Mouse (Mus musculus) liver, embryonic 12.5 days (tissue): ENCODE measurements around the gene Tdo2. TPM values are rescaled to one million over a fixed set of nuclear protein-coding genes. Genes with fewer than 3 reads are reported as not detected.
A peak's percentile ranks its signal among the peaks of the same experiment; 100 is the strongest.

ENCODE experiments used
- ATAC-seq: fragments of 200-750 bp; cut with Nextera tagmentation; 2 replicates; pipeline ENCODE4 v1.8.0; 2017; ENCODE audit warnings: moderate number of reproducible peaks, mild to moderate bottlenecking, moderate library complexity
- H3K27ac ChIP-seq: fragments of 300-500 bp; sonication (generic); 2 replicates; pipeline ENCODE4 v1.5.1; 2016; ENCODE audit warnings: mild to moderate bottlenecking
- H3K27me3 ChIP-seq: fragments of 300-500 bp; sonication (generic); replicated peaks from 2 replicates; pipeline ENCODE4 v1.6.1; 2016; ENCODE audit warnings: mild to moderate bottlenecking, moderate library complexity
- H3K36me3 ChIP-seq: fragments of 300-500 bp; sonication (generic); 2 replicates; pipeline ENCODE4 v1.6.1; 2016; ENCODE audit warnings: mild to moderate bottlenecking, moderate library complexity
- H3K4me1 ChIP-seq: fragments of 300-500 bp; sonication (generic); 2 replicates; pipeline ENCODE4 v1.6.1; 2016
- H3K4me2 ChIP-seq: fragments of 300-500 bp; sonication (generic); 2 replicates; pipeline ENCODE4 v1.6.1; 2016; ENCODE audit warnings: mild to moderate bottlenecking, moderate library complexity
- H3K4me3 ChIP-seq: fragments of 300-500 bp; sonication (generic); 2 replicates; pipeline ENCODE4 v1.5.1; 2016; ENCODE audit warnings: mild to moderate bottlenecking, moderate library complexity
- H3K9ac ChIP-seq: fragments of 300-500 bp; sonication (generic); 2 replicates; pipeline ENCODE4 v1.6.1; 2016; ENCODE audit warnings: mild to moderate bottlenecking, moderate library complexity
- H3K9me3 ChIP-seq: fragments of 300-500 bp; sonication (generic); replicated peaks from 2 replicates; pipeline ENCODE4 v1.6.1; 2016; ENCODE audit warnings: mild to moderate bottlenecking, moderate library complexity
- WGBS: fragments of 180-500 bp; shearing (Covaris S2); methylation state at CpG from one replicate; pipeline ENCODE4 v1.1.7; 2016; ENCODE audit not compliant: insufficient replicate concordance; 5-methylcytosine and 5-hydroxymethylcytosine counted together
- polyA plus RNA-seq: library from polyadenylated mRNA; unstranded; fragments of >200 nt; fragmentation: Nextera tagmentation; extraction: Ambion mirVana; gene quantifications from 2 replicates; pipeline ENCODE4 v1.2.1, GENCODE M21; 2016

Gene Tdo2
- polyA plus RNA-seq, 1 experiment from 2014 or later = 0.17 TPM

GRCm38 (mm10) chr3:81942341-81942740, 33.7 kb downstream of the Tdo2 start:
- Histone ChIP-seq H3K36me3 (no peaks in the 10 kb centered on the region), H3K4me2 (no peak overlapping the region), H3K9me3 (no peaks in the 10 kb centered on the region), H3K9ac (no peak overlapping the region), H3K27me3 (no peaks in the 10 kb centered on the region), H3K27ac (no peak overlapping the region), H3K4me1 (no peaks in the 10 kb centered on the region), H3K4me3 (no peak overlapping the region)
- WGBS = 68% methylated on average over 3 of the region's 3 CpGs
- ATAC-seq = no peak

- Histone ChIP-seq H3K4me2 (no peak overlapping the region), H3K9me3 (no peaks in the 10 kb centered on the region), H3K27ac (no peak overlapping the region), H3K36me3 (no peaks in the 10 kb centered on the region), H3K9ac (no peak overlapping the region), H3K4me1 (no peaks in the 10 kb centered on the region), H3K4me3 (no peak overlapping the region), H3K27me3 (no peaks in the 10 kb centered on the region)
- WGBS = 41% methylated on average over 3 of the region's 3 CpGs
- ATAC-seq = no peak
Measured at GRCm38 (mm10) chr3:81938924-81939323, 37.1 kb downstream of the Tdo2 start.

- Histone ChIP-seq H3K9ac (no peak overlapping the region), H3K36me3 (no peaks in the 10 kb centered on the region), H3K4me1 (0 out of 2 replicates have a peak, but pooled peaks cover 7% of the 10 kb centered on the region), H3K4me2 (no peak overlapping the region; the same call in 1 of the 2 replicates), H3K9me3 (no peaks in the 10 kb centered on the region), H3K27me3 (no peaks in the 10 kb centered on the region), H3K27ac (no peak overlapping the region), H3K4me3 (no peak overlapping the region; the same call in 1 of the 2 replicates)
- 65% methylated on average over 4 of the region's 4 CpGs for WGBS
- ATAC-seq = no peak
Measured at GRCm38 (mm10) chr3:81933348-81933747, 42.7 kb downstream of the Tdo2 start.

- Histone ChIP-seq H3K27ac (peak within 1 kb of the TSS; percentile 75), H3K27me3 (no peaks in the 10 kb centered on the region), H3K4me3 (peak within 1 kb of the TSS; percentile 87), H3K9ac (peak within 1 kb of the TSS; percentile 81), H3K36me3 (no peaks in the 10 kb centered on the region), H3K4me2 (peak within 1 kb of the TSS; percentile 56), H3K4me1 (0 out of 2 replicates have a peak, but pooled peaks cover 7% of the 10 kb centered on the region), H3K9me3 (no peaks in the 10 kb centered on the region)
- peak; percentile 94 for ATAC-seq
- WGBS = 11% methylated on average over 27 of the region's 27 CpGs
Measured at GRCm38 (mm10) chr3:81932141-81933101, 43.6 kb downstream of the Tdo2 start, which contains the start of gene Ctso. Ctso (plus strand) TSS chr3:81932601.

GRCm38 (mm10) chr3:81931695-81932094, 44.3 kb downstream of the Tdo2 start:
- Histone ChIP-seq H3K36me3 (no peaks in the 10 kb centered on the region), H3K27ac (no peak overlapping the region), H3K27me3 (no peaks in the 10 kb centered on the region), H3K4me2 (no peak overlapping the region), H3K4me1 (0 out of 2 replicates have a peak, but pooled peaks cover 7% of the 10 kb centered on the region), H3K9ac (no peak overlapping the region), H3K9me3 (no peaks in the 10 kb centered on the region), H3K4me3 (no peak overlapping the region)
- ATAC-seq = no peak
- 65% methylated on average over 3 of the region's 3 CpGs for WGBS

- H3K27ac ChIP-seq = no peak overlapping the region
- H3K36me3 ChIP-seq = no peaks in the 10 kb centered on the region
- H3K4me1 ChIP-seq = 0 out of 2 replicates have a peak, but pooled peaks cover 7% of the 10 kb centered on the region
- H3K9ac ChIP-seq = no peak overlapping the region
- ATAC-seq = no peak
- WGBS = 25% methylated on average over 1 of the region's 1 CpGs
- no peak overlapping the region for H3K4me2 ChIP-seq
- H3K4me3 ChIP-seq = no peak overlapping the region
- no peaks in the 10 kb centered on the region for H3K9me3 ChIP-seq
- H3K27me3 ChIP-seq = no peaks in the 10 kb centered on the region
Measured at GRCm38 (mm10) chr3:81929073-81929472, 46.9 kb downstream of the Tdo2 start.

- no peaks in the 10 kb centered on the region for H3K9me3 ChIP-seq
- no peak overlapping the region for H3K4me2 ChIP-seq
- 55% methylated on average over 9 of the region's 9 CpGs for WGBS
- no peak overlapping the region for H3K27ac ChIP-seq
- H3K4me1 ChIP-seq = no peaks in the 10 kb centered on the region
- H3K27me3 ChIP-seq = no peaks in the 10 kb centered on the region
- H3K36me3 ChIP-seq = no peaks in the 10 kb centered on the region
- no peak overlapping the region for H3K4me3 ChIP-seq
- no peak for ATAC-seq
- no peak overlapping the region for H3K9ac ChIP-seq
Measured at GRCm38 (mm10) chr3:81926764-81927325, 49.2 kb downstream of the Tdo2 start.

GRCm38 (mm10) chr3:81925856-81926255, 50.1 kb downstream of the Tdo2 start:
- whole genome bisulfite sequencing = 12% methylated on average over 5 of the region's 5 CpGs
- Histone ChIP-seq H3K9me3 (no peaks in the 10 kb centered on the region), H3K4me3 (no peak overlapping the region), H3K9ac (no peak overlapping the region), H3K36me3 (no peaks in the 10 kb centered on the region), H3K27ac (no peak overlapping the region), H3K27me3 (no peaks in the 10 kb centered on the region), H3K4me1 (no peaks in the 10 kb centered on the region), H3K4me2 (no peak overlapping the region)
- no peak for ATAC-seq

GRCm38 (mm10) chr3:81924931-81925330, 51.1 kb downstream of the Tdo2 start:
- no peaks in the 10 kb centered on the region for H3K36me3 ChIP-seq
- H3K27me3 ChIP-seq = no peaks in the 10 kb centered on the region
- 0% methylated on average over 1 of the region's 1 CpGs for WGBS
- H3K27ac ChIP-seq = no peak overlapping the region
- H3K9me3 ChIP-seq = no peaks in the 10 kb centered on the region
- no peak for ATAC-seq
- no peak overlapping the region for H3K4me3 ChIP-seq
- H3K9ac ChIP-seq = no peak overlapping the region
- H3K4me2 ChIP-seq = no peak overlapping the region
- no peaks in the 10 kb centered on the region for H3K4me1 ChIP-seq

- ATAC-seq = no peak
Measured at GRCm38 (mm10) chr3:81922910-81923309, 53.1 kb downstream of the Tdo2 start.

GRCm38 (mm10) chr3:81919681-81920080, 56.3 kb downstream of the Tdo2 start:
- Histone ChIP-seq H3K4me3 (no peak overlapping the region), H3K36me3 (no peaks in the 10 kb centered on the region), H3K4me1 (no peaks in the 10 kb centered on the region), H3K9me3 (no peaks in the 10 kb centered on the region), H3K27ac (no peak overlapping the region), H3K4me2 (no peak overlapping the region), H3K27me3 (no peaks in the 10 kb centered on the region), H3K9ac (no peak overlapping the region)
- no peak for ATAC-seq
- 66% methylated on average over 3 of the region's 3 CpGs for WGBS

More at GRCm38 (mm10) chr3:81922910-81923309, 53.1 kb downstream of the Tdo2 start:
- Histone ChIP-seq H3K4me3 (no peak overlapping the region), H3K9ac (no peak overlapping the region), H3K4me1 (no peaks in the 10 kb centered on the region), H3K27ac (no peak overlapping the region), H3K4me2 (no peak overlapping the region), H3K36me3 (no peaks in the 10 kb centered on the region), H3K27me3 (no peaks in the 10 kb centered on the region), H3K9me3 (no peaks in the 10 kb centered on the region)
- WGBS = 28% methylated on average over 4 of the region's 4 CpGs

- no peak overlapping the region for H3K4me3 ChIP-seq
- no peaks in the 10 kb centered on the region for H3K9me3 ChIP-seq
- no peaks in the 10 kb centered on the region for H3K4me1 ChIP-seq
- 71% methylated on average over 8 of the region's 8 CpGs for WGBS
- no peak overlapping the region for H3K27ac ChIP-seq
- H3K36me3 ChIP-seq = no peaks in the 10 kb centered on the region
- no peak for ATAC-seq
- no peaks in the 10 kb centered on the region for H3K27me3 ChIP-seq
- H3K9ac ChIP-seq = no peak overlapping the region
- H3K4me2 ChIP-seq = no peak overlapping the region
Measured at GRCm38 (mm10) chr3:81918215-81918614, 57.8 kb downstream of the Tdo2 start.
